Mouse (Mus musculus): ENCODE data around the gene Fkbp2.

DNA sequence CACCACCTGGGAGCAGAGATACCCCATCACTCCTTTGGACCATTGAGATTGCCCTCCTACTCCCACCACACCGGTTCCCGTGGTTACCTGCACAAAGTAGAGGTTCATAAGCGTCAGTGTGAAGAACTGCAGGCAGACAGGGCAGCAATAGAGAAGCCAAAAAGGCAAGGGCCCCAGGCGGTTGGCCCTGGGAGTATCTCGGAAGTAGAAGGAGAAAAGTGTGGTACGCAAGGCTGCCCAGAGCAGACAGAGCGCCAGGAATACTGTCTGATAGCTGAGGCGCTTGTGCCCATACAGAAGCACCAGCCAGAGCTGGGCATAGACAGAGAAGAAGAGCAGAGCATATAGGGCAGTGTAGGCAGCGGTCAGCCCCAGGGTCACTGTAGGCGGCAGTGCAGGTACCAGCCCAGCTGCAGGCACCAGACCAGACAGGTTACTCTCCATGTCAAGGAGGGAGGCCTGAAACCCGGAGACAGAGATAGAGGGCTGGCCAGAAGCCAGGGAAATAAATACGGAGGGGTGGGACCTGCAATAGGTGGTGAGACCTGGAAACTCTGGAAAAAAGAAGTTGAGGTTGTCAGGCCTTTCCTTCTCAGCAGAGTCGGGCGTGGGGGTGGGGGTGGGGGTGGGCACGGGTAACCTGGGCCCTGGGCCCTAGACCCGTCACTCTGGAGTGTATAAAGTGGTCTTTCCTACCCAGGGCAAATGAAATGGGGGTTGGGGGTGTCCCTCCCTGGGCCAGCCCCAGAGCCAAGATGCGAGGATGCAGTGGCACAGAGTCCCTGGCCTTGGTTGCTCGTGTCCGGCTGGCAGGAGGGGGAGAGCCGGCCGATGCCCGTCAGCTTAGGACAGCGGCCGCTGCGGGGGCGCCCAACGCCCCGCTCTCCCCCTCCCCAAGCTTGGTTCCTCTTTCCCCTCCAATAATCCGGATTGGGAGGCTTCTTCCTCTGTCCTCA, 39.6 kb downstream of the Fkbp2 start:
- TF ChIP-seq USF1 (IDR thresholded peaks at IDR 0.05; ENCODE audit: low read depth), result no peak
- TF ChIP-seq POLR2A (IDR thresholded peaks at IDR 0.05; ENCODE audit: insufficient read length, low read depth), result no peak
- TF ChIP-seq TCF3 (IDR thresholded peaks at IDR 0.05; ENCODE audit: insufficient read length, low read depth), result no peak
- TF ChIP-seq TCF12 (IDR thresholded peaks at IDR 0.05; ENCODE audit: insufficient read depth, poor library complexity, severe bottlenecking), result no peak

Data from myocyte (in vitro differentiated cells).